Mouse (Mus musculus) adrenal gland, adult (tissue): ENCODE data around the gene Mapk12.

Experiments
- DNase-seq, 2 experiments: peaks; one replicate each; pipeline ENCODE4 v3.0.0; 2022 to 2023; ENCODE audit warnings: low spot score in 1 of 2; ENCODE audit not compliant: inconsistent age in 2 of 2

The Mapk12 gene

GRCm38 (mm10) chr15:89172276-89172935 is 31.9 kb upstream of the Mapk12 start:
- DNase-seq: peak in 1 of 2 experiments; percentile 51

GRCm38 (mm10) chr15:89171526-89172051 is 31.1 kb upstream of the Mapk12 start:
- no peak for DNase-seq

DNA sequence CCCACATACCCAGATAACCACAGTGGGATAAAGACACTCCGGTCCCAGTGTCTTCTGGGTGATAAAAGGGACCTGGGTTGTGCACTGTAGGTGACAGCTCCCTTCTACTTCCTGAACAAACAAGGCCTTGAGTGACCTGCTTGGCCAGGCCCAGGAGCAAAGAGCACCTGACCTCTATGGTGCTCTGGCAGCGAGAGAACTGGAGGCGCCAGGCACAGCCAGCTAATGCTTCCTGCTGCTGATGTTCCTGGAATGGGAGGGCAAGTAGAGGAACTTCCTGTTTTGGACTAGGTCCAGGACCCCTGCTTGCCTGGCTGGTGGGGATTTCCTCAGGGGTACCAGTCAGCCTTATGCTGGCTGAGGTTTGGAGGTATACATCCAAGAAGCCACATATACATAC is 29.6 kb upstream of the Mapk12 start:
- DNase-seq: peak; percentile 58 to 70

DNA sequence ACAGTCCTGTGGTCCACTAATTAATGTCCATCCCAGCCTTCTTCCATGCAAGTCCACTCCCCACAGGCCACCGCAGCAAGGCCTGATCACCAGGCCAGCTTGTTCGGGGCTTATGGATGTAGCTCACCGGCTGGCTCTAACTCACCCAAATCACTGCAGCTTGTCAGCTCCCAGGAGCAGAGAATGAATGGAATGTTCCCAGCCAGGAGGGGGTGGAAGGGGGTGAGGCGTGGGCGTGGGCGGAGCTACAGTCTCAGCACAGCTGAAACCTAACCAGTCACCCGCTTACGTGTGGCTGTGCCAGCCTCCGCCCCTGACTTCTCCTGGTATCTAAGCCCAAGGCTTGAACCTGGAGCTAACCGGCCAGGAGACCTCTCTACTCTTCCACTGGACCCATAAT is 28.9 kb upstream of the Mapk12 start:
- DNase-seq: peak; percentile 92 to 94

DNA sequence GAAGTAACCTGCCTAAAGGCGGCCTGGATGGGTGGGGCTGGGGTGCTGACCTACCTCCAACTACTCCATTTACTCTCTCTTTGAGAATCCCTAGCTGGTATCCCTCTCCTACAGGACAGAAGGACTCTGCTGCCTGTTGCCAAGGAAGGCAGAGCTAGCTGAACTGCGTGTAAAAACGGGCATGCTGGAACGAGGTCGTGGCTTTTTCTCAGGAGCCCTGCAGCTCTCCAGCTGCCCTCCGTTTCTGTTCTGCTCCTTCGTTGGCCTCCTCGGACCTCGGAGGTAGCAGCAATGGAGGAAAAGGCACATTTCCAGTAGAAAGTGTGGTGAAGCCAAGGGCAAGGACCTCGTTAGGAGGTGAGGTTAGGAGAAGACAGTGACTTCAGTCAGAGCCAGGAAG is 28.4 kb upstream of the Mapk12 start:
- DNase-seq: no peak

DNA sequence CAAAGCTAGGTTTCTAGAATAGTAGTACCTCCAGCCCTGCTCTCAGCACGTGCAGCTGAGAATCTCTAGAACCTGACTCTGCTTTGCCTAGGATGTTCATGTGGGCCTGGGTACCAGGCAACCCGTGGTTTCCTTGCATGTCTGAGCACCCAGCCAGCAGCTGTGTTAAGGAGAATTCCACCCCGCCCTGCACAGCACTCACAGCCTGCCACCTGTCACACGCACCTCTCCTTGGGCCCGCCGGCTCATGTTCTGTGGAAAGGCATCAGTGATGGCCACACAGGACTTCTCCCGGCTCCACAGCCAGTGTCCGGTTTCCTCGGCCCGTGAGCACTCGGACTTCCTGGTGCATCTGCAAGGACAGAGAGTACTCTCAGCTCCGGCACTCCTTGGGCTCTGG is 25.0 kb upstream of the Mapk12 start:
- no peak for DNase-seq

DNA sequence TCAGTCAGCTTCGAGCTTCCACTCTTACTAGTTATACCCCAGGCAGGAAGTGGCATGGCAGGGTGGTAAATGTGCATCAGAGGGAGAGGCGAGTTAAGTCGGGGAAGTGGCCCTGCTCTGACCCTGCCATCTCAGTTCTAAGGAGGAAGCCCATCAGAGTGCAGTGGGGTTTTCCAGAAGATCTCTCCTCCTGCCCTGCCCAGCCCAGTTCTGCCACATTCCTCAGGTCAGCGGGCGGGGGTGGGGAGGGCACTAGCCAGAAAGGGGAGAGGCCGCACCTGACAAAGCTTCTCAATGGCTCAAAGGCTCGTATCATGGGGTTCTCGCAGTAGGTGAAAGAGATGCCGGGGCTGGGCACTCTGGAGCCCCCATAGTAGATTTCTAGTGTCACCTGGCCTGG is 20.9 kb upstream of the Mapk12 start:
- no peak for DNase-seq

- DNase-seq: no peak
Observed at GRCm38 (mm10) chr15:89158516-89158915, 18.0 kb upstream of the Mapk12 start.

DNA sequence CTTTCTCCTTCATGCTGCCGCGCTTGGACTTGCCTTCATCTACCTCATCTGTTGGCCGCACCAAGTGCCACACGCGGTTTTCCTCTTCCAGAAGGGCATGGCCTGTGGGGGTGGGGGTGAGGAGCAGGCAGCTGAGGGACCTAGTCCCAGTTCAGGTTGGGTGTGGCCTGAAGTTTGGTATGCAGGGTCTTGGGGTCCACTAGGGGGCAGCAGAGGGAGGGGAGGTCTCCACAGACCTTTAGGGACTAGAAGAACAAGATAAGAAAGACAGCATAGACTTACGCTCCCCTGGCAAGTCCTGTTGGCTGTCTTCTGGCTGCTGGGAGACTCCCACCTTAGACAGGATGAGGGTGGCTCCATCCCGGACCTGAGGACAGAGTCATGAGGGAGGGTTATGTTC is 17.5 kb upstream of the Mapk12 start:
- peak; percentile 70 to 88 for DNase-seq

GRCm38 (mm10) chr15:89152312-89152711 is 11.8 kb upstream of the Mapk12 start:
- DNase-seq: no peak

DNA sequence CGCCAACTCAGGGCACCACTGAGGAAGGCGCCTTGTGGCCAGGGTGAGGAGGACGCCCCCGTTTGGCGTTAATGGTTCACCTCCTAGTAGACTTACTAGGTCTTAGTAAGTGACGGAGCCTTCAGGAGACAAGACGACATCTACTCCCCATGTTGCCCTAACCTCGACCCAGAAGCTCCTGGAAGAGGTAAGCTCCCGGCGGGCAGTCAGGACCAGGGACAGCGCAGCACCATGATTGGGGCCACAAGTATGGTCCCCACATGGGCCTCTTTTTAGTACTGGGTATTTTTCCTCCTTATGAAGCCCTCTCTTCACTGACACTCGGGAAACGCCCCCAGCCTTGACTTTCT is 9.5 kb upstream of the Mapk12 start:
- DNase-seq: no peak

DNA sequence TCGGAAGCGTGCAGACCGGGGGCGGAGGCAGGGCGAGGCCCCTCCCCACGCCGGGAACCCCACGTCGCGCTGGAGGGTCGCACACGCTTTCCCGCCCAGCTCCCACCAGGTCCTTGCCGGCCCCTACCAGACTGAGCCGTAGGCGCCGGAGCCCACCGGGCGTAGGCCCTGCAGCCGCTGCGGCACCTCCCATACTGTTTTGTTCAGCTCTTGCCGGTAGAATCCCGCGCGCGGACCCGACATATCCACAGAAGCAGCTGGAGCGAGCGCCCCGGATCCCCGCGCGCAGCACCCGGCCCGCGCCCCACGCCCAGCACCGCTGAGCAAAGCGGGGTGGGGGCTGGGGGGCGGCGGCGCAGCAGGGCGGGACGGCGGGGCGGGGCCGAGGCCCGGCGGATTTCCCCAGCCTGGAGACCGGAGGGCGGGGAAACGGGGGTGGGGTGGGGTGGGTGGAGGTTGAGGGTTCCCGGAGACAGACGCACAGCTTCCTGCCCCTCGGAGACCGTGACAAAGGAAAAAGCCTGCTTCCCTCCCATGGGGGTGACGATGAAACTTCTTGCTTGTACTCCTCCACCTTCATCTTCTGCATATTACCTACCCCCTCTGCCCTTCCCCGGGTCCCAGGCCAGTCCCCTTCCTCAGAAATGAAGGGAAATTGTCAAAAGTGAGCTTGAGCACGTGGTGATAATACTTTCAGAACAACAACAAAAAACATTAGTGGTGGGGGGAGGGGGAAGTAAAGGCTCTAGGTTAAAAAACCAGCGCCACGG is 9.0 kb upstream of the Mapk12 start, which contains the start of gene Mapk11:
TSS of gene Mapk11 (minus strand) at position 358 of the 770 bp plus-strand sequence.
- DNase-seq: peak in 1 of 2 experiments; percentile 79

DNA sequence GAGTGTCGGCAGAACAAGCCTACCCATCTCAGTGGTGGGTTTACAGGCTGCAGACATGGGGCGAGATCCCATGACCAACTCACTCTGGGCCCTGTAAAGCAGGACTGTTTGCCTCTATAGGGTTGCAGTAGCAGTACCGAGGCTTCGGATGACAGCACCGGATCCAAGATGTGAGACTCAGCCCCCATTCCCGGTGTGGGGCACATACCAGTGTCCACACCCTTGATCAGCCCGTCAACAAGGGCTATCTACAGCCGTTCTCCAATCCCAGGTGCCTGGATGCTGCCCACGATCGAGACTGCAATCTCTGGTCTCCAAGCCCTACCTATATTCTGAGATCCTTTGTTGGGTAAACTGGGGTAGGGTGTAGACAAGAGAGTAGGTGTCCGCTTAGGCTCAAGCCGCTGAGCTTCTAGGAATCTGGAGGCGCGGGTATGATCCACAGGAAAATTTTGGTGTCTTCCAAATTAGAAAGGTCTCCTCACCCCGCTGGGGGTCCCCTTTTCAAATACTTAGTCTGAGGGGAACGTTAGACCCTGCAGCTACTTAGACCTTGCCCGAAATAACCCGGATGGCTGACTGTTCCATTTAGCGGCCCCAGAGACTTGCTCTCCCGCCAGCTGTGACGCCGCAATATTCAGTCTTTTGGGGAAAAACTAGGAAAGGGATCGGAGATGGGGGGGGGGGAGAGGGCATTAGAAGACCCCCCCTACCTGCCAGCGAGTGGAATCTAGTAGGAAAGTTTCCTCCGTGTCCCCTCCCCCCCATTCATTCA is 8.2 kb upstream of the Mapk12 start:
- no peak for DNase-seq

DNA sequence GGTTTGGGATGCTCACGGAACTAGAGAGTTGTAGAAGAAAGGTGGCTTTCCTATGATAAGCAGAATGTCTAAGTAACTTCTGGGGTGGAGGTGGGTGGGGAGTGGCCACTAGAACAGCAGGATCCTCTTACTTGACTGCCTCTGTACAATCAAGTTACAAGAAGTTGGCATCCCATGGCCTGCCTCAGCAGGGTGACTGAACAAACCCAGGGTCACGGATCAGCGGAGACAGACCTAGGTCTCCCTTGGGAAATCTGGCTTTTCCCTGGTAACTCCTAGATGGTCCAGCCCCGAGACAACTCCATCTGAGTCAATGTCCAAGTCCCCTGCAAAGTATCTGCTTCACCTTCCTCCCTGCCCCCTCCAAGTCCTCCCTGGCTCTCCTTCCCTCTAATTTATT is 7.4 kb upstream of the Mapk12 start:
- no peak for DNase-seq

DNA sequence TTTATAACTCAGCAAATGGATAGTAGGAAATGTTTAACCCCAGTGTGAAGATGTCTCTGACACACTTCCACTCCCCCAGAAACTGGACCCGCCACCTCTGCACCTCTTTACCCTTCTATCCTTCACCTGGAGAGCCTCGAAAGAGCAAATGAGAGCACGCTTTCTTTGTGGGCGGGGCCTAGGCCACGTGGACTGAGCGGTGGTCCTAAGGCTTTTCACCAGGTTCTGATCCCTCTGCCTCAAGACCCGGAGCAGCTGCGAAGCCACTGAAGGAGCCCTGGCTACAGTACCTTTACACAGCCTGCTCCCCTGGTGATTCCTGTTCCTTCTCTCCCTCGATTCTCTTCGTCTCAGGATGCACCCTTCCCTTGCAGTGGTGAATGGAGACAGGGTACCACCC is 7.0 kb upstream of the Mapk12 start:
- no peak for DNase-seq

DNA sequence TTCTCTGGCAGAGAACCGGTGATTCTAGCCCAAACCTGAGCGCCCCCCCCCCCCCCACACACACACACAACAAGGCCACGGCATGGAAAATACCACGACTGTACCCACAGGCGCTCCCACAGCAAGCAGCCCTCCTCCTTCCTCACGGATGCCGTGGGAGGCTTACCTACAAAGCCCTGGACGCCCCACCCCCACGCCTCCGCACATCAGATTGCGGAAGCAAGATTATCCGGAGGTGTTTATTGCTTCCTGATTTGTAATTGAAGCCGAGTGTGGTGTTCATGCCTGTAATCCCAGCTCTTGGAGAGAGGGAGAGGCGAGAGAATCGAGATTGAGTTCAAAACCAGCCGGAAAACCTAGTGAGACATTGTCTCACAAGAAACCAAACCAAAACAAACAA is 6.5 kb upstream of the Mapk12 start:
- no peak for DNase-seq

- peak in 1 of 2 experiments; percentile 70 for DNase-seq
Observed at GRCm38 (mm10) chr15:89146537-89146936, 6.0 kb upstream of the Mapk12 start.

- DNase-seq: no peak
Observed at GRCm38 (mm10) chr15:89145813-89146350, 5.4 kb upstream of the Mapk12 start.

- DNase-seq: no peak
Observed at GRCm38 (mm10) chr15:89144965-89145364, 4.5 kb upstream of the Mapk12 start.

DNA sequence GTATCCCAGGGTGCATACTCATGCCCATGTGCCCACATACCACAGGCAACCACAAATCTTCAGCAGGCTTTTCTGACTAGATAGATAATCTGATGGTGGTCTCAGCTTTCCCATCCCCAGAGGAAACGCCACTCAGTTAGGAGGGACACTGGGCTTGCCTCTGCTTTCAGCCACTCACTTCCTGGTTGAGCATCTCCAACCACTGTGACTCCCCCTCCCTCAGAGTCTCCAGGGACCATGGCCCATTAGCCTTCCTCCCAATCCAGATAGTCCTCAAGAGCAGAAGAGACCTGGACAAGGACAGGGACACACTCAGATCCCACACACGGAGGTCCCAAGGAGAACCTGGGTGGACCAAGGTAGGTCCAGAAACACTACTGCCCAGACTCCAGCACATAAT is 2.6 kb upstream of the Mapk12 start:
- no peak for DNase-seq

DNA sequence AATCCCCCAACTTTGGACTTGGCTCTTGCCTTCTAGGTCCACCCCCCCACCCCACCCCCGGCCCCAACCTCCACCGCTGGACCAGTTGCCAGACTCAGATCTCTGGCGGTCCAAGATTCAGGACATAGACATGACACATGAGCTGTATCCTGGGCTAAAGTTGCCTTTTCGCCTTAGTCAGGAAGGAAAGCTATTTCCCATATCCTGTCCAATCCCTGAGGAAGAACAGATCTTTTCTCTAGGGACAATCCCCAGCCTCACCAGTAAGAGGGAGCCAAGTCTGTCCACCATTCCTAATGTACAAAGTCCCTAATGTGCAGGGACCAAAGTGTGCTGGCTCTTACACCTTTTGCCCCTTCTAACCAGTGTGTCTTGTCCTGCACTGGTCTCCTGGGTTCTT is 1.4 kb upstream of the Mapk12 start:
- peak in 1 of 2 experiments; percentile 49 for DNase-seq
